Mouse (Mus musculus) bone marrow macrophage, adult 2 months (primary cell): Measurements from ENCODE around the gene Il1f9.

Experiments used
- CTCF ChIP-seq: IDR thresholded peaks from 2 replicates; pipeline ENCODE4 v1.5.1; 2012; ENCODE audit warnings: low read depth, mild to moderate bottlenecking, low read length, moderate library complexity
- POLR2A ChIP-seq: IDR thresholded peaks from 2 replicates; pipeline ENCODE4 v1.6.1; 2012; ENCODE audit warnings: mild to moderate bottlenecking, low read depth, low read length, borderline replicate concordance

GRCm38 (mm10) chr2:24215118-24215517, 28.8 kb downstream of the Il1f9 start, which contains the start of gene Il1f6:
- TF ChIP-seq POLR2A (no peak), CTCF (no peak)
